Comparison of ENCODE assay signal across 12 mouse cellular contexts in the genomic region with DNA sequence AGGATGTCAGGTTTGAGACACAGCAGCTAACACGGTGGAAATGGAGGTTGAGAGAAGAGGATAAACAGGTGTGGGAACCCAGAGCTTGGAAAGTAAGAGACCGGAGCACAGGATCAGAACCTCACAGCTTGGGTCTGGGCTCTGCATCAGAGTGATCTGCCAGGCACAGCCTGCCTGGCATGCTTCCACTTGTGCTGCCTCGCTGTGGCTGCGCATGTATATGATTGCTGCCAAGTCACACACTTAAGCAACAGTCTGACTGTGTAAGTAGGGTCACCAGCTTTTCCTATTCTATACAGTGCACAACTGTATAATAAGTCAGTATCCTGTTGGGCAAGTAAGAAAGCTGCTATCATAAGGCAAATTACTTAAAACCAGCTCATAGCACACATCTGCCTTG.
DNase-seq lines count a peak whose midpoint lies in the region; ATAC-seq lines count a peak whose summit lies in the region.
"Had no signal": no experiment of that assay in that cellular context is flagged by ENCODE, and none has a peak within 500 bp of the region (broad histone marks: within the 10 kb centered on the region; RNA-seq: fewer than 3 reads in every experiment).

No protein-coding gene starts in this region.

- H3K4me1 ChIP-seq in embryonic facial prominence, embryonic 14.5 days (ENCODE audit: control insufficient read depth, insufficient read depth, low read length), result no peaks in the 10 kb centered on the region
- H3K4me1 ChIP-seq in embryonic facial prominence, embryonic 10.5 days, result peaks cover 13% of the 10 kb centered on the region; the same call in 1 of the 2 replicates
- H3K4me1 ChIP-seq: lung, embryonic 15.5 days had no signal

- 88% methylated on average over 4 of the region's 4 CpGs for WGBS in embryonic facial prominence, embryonic 14.5 days
- WGBS in embryonic facial prominence, embryonic 10.5 days, result 89% methylated on average over 4 of the region's 4 CpGs

- no peaks in the 10 kb centered on the region for H3K36me3 ChIP-seq in embryonic facial prominence, embryonic 14.5 days (ENCODE audit: control insufficient read depth, insufficient read depth, low read length)
- H3K36me3 ChIP-seq in embryonic facial prominence, embryonic 10.5 days (replicated peaks), result no peaks in the 10 kb centered on the region
- H3K36me3 ChIP-seq: limb, embryonic 12.5 days; lung, embryonic 15.5 days had no signal

- no peaks in the 10 kb centered on the region for H3K27me3 ChIP-seq in embryonic facial prominence, embryonic 14.5 days (replicated peaks; ENCODE audit: control insufficient read depth, insufficient read depth, low read length)
- H3K27me3 ChIP-seq in embryonic facial prominence, embryonic 10.5 days (replicated peaks; ENCODE audit: low read depth, poor library complexity, severe bottlenecking), result no peaks in the 10 kb centered on the region
- H3K27me3 ChIP-seq: limb, embryonic 12.5 days; lung, embryonic 15.5 days had no signal

- H3K4me2 ChIP-seq in embryonic facial prominence, embryonic 14.5 days (ENCODE audit: low read depth, low read length), result no peak overlapping the region
- H3K4me2 ChIP-seq: limb, embryonic 12.5 days; lung, embryonic 15.5 days; midbrain, embryonic 11.5 days had no signal

- H3K9me3 ChIP-seq in embryonic facial prominence, embryonic 14.5 days (ENCODE audit: control insufficient read depth, low read length), result no peaks in the 10 kb centered on the region
- no peaks in the 10 kb centered on the region for H3K9me3 ChIP-seq in embryonic facial prominence, embryonic 10.5 days
- H3K9me3 ChIP-seq: limb, embryonic 12.5 days; lung, embryonic 15.5 days had no signal

- H3K4me3 ChIP-seq in embryonic facial prominence, embryonic 14.5 days (ENCODE audit: low read depth, low read length), result no peak overlapping the region
- no peak overlapping the region for H3K4me3 ChIP-seq in embryonic facial prominence, embryonic 10.5 days
- H3K4me3 ChIP-seq: limb, embryonic 12.5 days; lung, embryonic 15.5 days had no signal

- H3K9ac ChIP-seq in embryonic facial prominence, embryonic 14.5 days (ENCODE audit: low read depth, low read length), result no peak overlapping the region
- H3K9ac ChIP-seq: limb, embryonic 12.5 days; lung, embryonic 15.5 days had no signal

- H3K27ac ChIP-seq in embryonic facial prominence, embryonic 14.5 days (replicated peaks; ENCODE audit: low read depth, low read length), result no peak overlapping the region
- H3K27ac ChIP-seq in embryonic facial prominence, embryonic 10.5 days (replicated peaks), result no peak overlapping the region
- H3K27ac ChIP-seq: limb, embryonic 12.5 days; lung, embryonic 15.5 days had no signal

- no peak for ATAC-seq in embryonic facial prominence, embryonic 14.5 days (ENCODE audit: low read depth)
- ATAC-seq in activated CD4-positive, CD25-positive, alpha-beta regulatory T cell, adult 4 months, result no peak

- DNase-seq in embryonic facial prominence, embryonic 14.5 days (ENCODE audit: low spot score), result peak; percentile 14
- DNase-seq in embryonic facial prominence, embryonic 10.5 days (ENCODE audit: low spot score), result no peak
- peak; percentile 28 for DNase-seq in layer of hippocampus, adult 11-12 months (ENCODE audit: low spot score)
- no peak for DNase-seq in layer of hippocampus, adult 9-10 months (ENCODE audit: low spot score)
- peak; percentile 12 for DNase-seq in cerebellum, adult 11 months
- DNase-seq in frontal cortex, postnatal 36 days (ENCODE audit: low spot score in 2 of 2), result peak; percentile 27 to 62
- no peak for DNase-seq in B cell, adult 2 months
- DNase-seq: kidney, postnatal 14 days had no signal

Comparison
In these comparisons a context has a peak if more than half of its experiments do, and no peak if none do; other contexts are left out.
1. DNase-seq: peak in embryonic facial prominence, embryonic 14.5 days (single experiment), layer of hippocampus, adult 11-12 months (single experiment), cerebellum, adult 11 months (single experiment) and frontal cortex, postnatal 36 days (2 of 2); none in embryonic facial prominence, embryonic 10.5 days (single experiment), layer of hippocampus, adult 9-10 months (single experiment) and B cell, adult 2 months (0 of 2).